Mouse (Mus musculus) hindbrain, embryonic 11.5 days (tissue): ENCODE measurements around the gene Adamts3. TPM values are rescaled to one million over a fixed set of nuclear protein-coding genes. Genes with fewer than 3 reads are reported as not detected.

Source experiments
- ATAC-seq: fragments of 200-750 bp; cut with Nextera tagmentation; 2 replicates; pipeline ENCODE4 v1.8.0; 2017; ENCODE audit warnings: mild to moderate bottlenecking, moderate TSS enrichment, moderate library complexity; ENCODE audit not compliant: low FRiP score
- DNase-seq: peaks from one replicate; pipeline ENCODE4 v3.0.0-alpha.2; 2015; ENCODE audit warnings: low spot score
- H3K27ac ChIP-seq: fragments of 300-500 bp; sonication (generic); 2 replicates; pipeline ENCODE4 v1.5.1; 2014; ENCODE audit warnings: mild to moderate bottlenecking, low read depth, low read length
- H3K27me3 ChIP-seq: fragments of 300-500 bp; sonication (generic); 2 replicates; pipeline ENCODE4 v1.6.1; 2014; ENCODE audit warnings: mild to moderate bottlenecking, low read length, moderate library complexity, mixed read lengths; ENCODE audit not compliant: control insufficient read depth, insufficient read depth
- H3K36me3 ChIP-seq: fragments of 300-500 bp; sonication (generic); 2 replicates; pipeline ENCODE4 v1.6.1; 2014; ENCODE audit warnings: mild to moderate bottlenecking, low read length, moderate library complexity, mixed read lengths; ENCODE audit not compliant: control insufficient read depth, insufficient read depth
- H3K4me1 ChIP-seq: fragments of 300-500 bp; sonication (generic); replicated peaks from 2 replicates; pipeline ENCODE4 v1.6.1; 2014; ENCODE audit warnings: low read length, mixed read lengths; ENCODE audit not compliant: control insufficient read depth, insufficient read depth
- H3K4me2 ChIP-seq: fragments of 300-500 bp; sonication (generic); replicated peaks from 2 replicates; pipeline ENCODE4 v1.6.1; 2014; ENCODE audit warnings: mild to moderate bottlenecking, low read depth, low read length
- H3K4me3 ChIP-seq: fragments of 300-500 bp; sonication (generic); 2 replicates; pipeline ENCODE4 v1.5.1; 2014; ENCODE audit warnings: low read depth, low read length
- H3K9ac ChIP-seq: fragments of 300-500 bp; sonication (generic); 2 replicates; pipeline ENCODE4 v1.6.1; 2014; ENCODE audit warnings: low read depth, low read length
- H3K9me3 ChIP-seq: fragments of 300-500 bp; sonication (generic); 2 replicates; pipeline ENCODE4 v1.6.1; 2016; ENCODE audit warnings: low read length; ENCODE audit not compliant: control insufficient read depth
- WGBS: fragments of 180-500 bp; shearing (Covaris S2); extraction: QIAGEN DNeasy Blood & Tissue Kit; methylation state at CpG from one replicate; pipeline ENCODE4 v1.1.7; 2014; 5-methylcytosine and 5-hydroxymethylcytosine counted together
- polyA plus RNA-seq: library from polyadenylated mRNA; unstranded; fragments of >200 nt; fragmentation: Nextera tagmentation; extraction: Ambion mirVana; gene quantifications from 2 replicates; pipeline ENCODE4 v1.2.1, GENCODE M21; 2014

The Adamts3 gene
- polyA plus RNA-seq, 1 experiment from 2014 or later = 4.2 TPM

DNA sequence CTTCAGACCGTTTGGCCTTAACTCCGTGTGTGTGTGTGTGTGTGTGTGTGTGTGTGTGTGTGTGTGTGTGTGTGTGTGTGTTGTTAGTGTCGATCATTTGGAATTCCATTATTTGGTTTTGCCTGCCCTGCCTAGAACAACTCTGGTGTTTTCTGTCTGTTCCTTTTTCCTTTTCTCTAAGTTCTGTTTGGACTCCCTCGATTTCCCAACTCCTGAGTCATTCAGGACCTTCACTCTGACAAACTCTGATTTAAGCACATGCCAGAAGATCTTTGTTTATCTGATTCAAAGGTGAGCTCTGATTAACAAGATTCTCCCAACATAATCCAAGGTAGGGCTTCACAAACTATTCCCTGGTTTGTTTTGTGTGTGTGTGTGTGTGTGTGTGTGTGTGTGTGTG, 1.9 kb upstream of the Adamts3 start:
- Histone ChIP-seq H3K27me3 (no peaks in the 10 kb centered on the region), H3K4me3 (no peak overlapping the region), H3K9me3 (no peaks in the 10 kb centered on the region), H3K36me3 (no peaks in the 10 kb centered on the region), H3K27ac (no peak overlapping the region), H3K4me1 (no peaks in the 10 kb centered on the region), H3K4me2 (no peak overlapping the region), H3K9ac (no peak overlapping the region)
- DNase-seq = no peak
- no peak for ATAC-seq
- 79% methylated on average over 4 of the region's 4 CpGs for WGBS

- ATAC-seq = no peak; the same call in 1 of the 2 replicates
- no peaks in the 10 kb centered on the region for H3K36me3 ChIP-seq
- H3K4me3 ChIP-seq = peak overlapping the region; percentile 62
- H3K27ac ChIP-seq = no peak overlapping the region
- no peak overlapping the region for H3K9ac ChIP-seq
- peak overlapping the region; percentile 99 for H3K4me2 ChIP-seq
- no peaks in the 10 kb centered on the region for H3K9me3 ChIP-seq
- no peaks in the 10 kb centered on the region for H3K27me3 ChIP-seq
- WGBS = 1% methylated on average over 8 of the region's 8 CpGs
- DNase-seq = no peak
- H3K4me1 ChIP-seq = no peaks in the 10 kb centered on the region
Observed at GRCm38 (mm10) chr5:89883908-89884204, 722 bp upstream of the Adamts3 start.

DNA sequence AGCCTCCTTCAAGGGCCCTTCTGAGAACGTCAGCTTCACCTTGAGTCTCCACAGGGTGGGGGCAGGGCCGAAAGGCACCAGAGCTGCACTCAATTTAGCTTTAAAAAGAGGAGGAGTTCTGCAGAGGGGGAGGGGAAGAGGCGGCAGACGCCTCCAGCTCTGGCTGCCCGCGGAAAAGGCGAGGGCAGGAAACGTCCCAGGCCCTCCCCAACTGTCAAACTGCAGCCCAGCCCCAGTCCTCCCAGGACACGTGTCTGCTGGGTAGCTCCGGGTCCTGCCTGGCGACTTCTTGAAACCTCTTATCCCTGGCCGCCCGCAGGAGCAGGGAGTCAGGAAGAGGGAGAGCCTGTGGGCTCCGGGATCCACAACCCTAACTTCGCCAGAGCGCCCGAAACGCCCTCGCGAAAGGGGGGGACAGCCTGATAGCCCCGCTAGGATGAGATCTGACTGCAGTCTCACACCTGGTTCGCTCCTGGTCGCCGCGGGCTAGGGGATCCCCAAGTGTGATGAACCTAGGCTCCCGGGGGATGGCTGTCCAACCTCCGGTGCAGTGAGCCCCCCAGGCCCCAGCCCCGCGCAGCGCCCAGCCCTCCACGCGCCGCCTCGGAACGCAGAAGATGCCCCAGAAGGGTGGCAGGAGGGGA, 921 bp downstream of the Adamts3 start:
- Histone ChIP-seq H3K4me2 (peak overlapping the region; percentile 99), H3K27ac (no peak overlapping the region), H3K4me1 (no peaks in the 10 kb centered on the region), H3K9ac (peak overlapping the region; percentile 51), H3K36me3 (no peaks in the 10 kb centered on the region), H3K27me3 (no peaks in the 10 kb centered on the region), H3K9me3 (no peaks in the 10 kb centered on the region), H3K4me3 (peak overlapping the region; percentile 62)
- DNase-seq (peak; percentile 55), ATAC-seq (peak; percentile 46)
- WGBS = under 1% methylated on average over 35 of the region's 35 CpGs

- ATAC-seq (no peak), DNase-seq (no peak)
- Histone ChIP-seq H3K36me3 (no peaks in the 10 kb centered on the region), H3K4me2 (peak overlapping the region; percentile 99), H3K9me3 (no peaks in the 10 kb centered on the region), H3K27me3 (no peaks in the 10 kb centered on the region), H3K4me3 (no peak overlapping the region), H3K4me1 (no peaks in the 10 kb centered on the region), H3K9ac (no peak overlapping the region), H3K27ac (no peak overlapping the region)
- 45% methylated on average over 4 of the region's 4 CpGs for WGBS
Observed at GRCm38 (mm10) chr5:89881425-89881824, 1.7 kb downstream of the Adamts3 start.

DNA sequence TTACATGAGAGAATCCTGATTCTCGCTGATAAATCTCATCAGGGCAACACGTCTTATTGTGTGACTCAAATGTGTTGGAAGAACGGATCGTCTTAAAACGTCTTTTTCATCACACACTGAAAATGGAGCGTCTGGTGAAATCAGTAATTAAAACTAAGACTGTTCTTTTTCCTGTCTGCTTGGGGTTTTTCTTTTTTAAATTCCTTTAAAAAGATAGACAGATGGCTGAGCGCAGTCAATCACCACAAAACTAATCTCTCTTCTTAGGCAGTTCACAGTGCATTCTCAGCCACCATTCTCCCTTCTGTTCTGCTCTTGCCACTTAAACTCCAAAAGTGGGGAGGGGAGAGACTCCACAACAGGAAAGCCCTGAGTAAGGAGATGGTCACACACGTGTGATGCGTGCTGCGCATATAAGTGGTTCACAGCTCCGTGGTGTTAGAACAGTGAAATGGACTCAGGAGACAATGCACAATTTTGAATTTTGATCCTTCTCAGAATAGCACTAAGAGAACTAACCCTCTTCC, 4.2 kb downstream of the Adamts3 start:
- Histone ChIP-seq H3K9me3 (no peaks in the 10 kb centered on the region), H3K4me1 (no peaks in the 10 kb centered on the region), H3K36me3 (no peaks in the 10 kb centered on the region), H3K4me2 (no peak overlapping the region), H3K27ac (no peak overlapping the region), H3K9ac (no peak overlapping the region), H3K27me3 (no peaks in the 10 kb centered on the region), H3K4me3 (no peak overlapping the region)
- WGBS = 84% methylated on average over 11 of the region's 11 CpGs
- DNase-seq (no peak), ATAC-seq (no peak)

GRCm38 (mm10) chr5:89872661-89873060, 10.5 kb downstream of the Adamts3 start:
- Histone ChIP-seq H3K4me2 (no peak overlapping the region), H3K27me3 (no peaks in the 10 kb centered on the region), H3K9me3 (no peaks in the 10 kb centered on the region), H3K4me3 (no peak overlapping the region), H3K27ac (no peak overlapping the region), H3K4me1 (no peaks in the 10 kb centered on the region), H3K36me3 (no peaks in the 10 kb centered on the region), H3K9ac (no peak overlapping the region)
- 60% methylated on average over 2 of the region's 2 CpGs for WGBS
- no peak for ATAC-seq
- DNase-seq = no peak

- no peak for DNase-seq
- Histone ChIP-seq H3K4me1 (no peaks in the 10 kb centered on the region), H3K4me3 (no peak overlapping the region), H3K36me3 (no peaks in the 10 kb centered on the region), H3K9me3 (no peaks in the 10 kb centered on the region), H3K27me3 (no peaks in the 10 kb centered on the region), H3K9ac (no peak overlapping the region), H3K27ac (no peak overlapping the region), H3K4me2 (no peak overlapping the region)
- no peak for ATAC-seq
- 87% methylated on average over 4 of the region's 4 CpGs for WGBS
Observed at GRCm38 (mm10) chr5:89859603-89860002, 23.5 kb downstream of the Adamts3 start.

DNA sequence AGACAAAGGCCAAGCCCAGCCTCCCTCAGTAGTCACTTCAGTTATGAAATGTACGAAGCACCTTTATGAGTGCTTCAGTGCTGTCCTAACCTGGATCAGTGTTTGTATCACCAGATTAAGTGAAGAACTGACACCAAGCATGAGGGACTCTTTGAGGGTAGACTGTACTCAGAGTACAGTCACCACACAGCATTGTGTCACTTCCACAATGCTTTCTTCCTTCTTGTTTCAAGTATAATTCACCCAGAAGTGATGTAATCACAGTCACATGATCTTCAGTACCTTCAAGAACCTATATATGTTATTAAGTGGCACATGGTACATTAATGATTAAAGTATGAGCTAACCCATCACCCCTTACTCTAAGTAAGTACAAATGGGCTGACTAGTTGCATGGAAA, 24.3 kb downstream of the Adamts3 start:
- no peak for DNase-seq
- no peak overlapping the region for H3K9ac ChIP-seq
- no peaks in the 10 kb centered on the region for H3K9me3 ChIP-seq
- no peaks in the 10 kb centered on the region for H3K27me3 ChIP-seq
- no peak for ATAC-seq
- 97% methylated on average over 1 of the region's 1 CpGs for WGBS
- H3K4me2 ChIP-seq = no peak overlapping the region
- H3K4me1 ChIP-seq = no peaks in the 10 kb centered on the region
- no peak overlapping the region for H3K4me3 ChIP-seq
- no peak overlapping the region for H3K27ac ChIP-seq
- no peaks in the 10 kb centered on the region for H3K36me3 ChIP-seq

GRCm38 (mm10) chr5:89846551-89846950, 36.6 kb downstream of the Adamts3 start:
- Histone ChIP-seq H3K36me3 (no peaks in the 10 kb centered on the region), H3K4me3 (no peak overlapping the region), H3K9me3 (no peaks in the 10 kb centered on the region), H3K4me1 (no peaks in the 10 kb centered on the region), H3K9ac (no peak overlapping the region), H3K27ac (no peak overlapping the region), H3K4me2 (no peak overlapping the region), H3K27me3 (no peaks in the 10 kb centered on the region)
- WGBS = 75% methylated on average over 1 of the region's 1 CpGs
- DNase-seq = no peak
- ATAC-seq = no peak
